Mouse (Mus musculus): ENCODE measurements around the gene Enah. TPM values are rescaled to one million over a fixed set of nuclear protein-coding genes. Genes with fewer than 3 reads are reported as not detected.

Enah gene
- total and polyA plus RNA-seq, 2 experiments = 0.06 to 0.74 TPM

DNA sequence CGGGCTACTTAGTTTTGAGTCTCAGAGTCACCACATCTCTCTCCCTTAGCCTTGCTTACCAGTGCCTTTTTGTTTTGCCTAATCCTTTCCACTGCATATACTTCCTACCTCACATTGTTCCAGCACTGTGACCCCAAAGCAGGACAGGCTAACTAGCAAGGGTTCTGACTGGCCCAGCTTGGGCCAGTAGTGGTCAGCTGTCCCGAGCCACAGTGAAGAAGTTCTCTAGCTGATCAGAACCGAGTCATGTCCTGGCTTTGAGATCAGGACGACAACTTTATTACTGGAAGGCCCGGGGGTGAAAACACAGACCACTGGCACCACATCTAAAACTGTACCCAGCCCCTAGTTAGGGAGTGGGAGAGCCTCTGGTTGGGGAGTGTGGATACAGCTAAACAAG is 7.0 kb upstream of the Enah start:
- no peaks in the 10 kb centered on the region for H3K79me2 ChIP-seq (ENCODE audit: control insufficient read depth, insufficient read depth, low read length)
- TF ChIP-seq POLR2A (IDR thresholded peaks at IDR 0.05; ENCODE audit: extremely low read depth, insufficient read depth, low read length) (no peak), CTCF (IDR thresholded peaks at IDR 0.05; ENCODE audit: low read depth, low read length) (no peak)
- WGBS = 89% methylated on average over 5 of the region's 5 CpGs
- no peak overlapping the region for H3K9ac ChIP-seq (ENCODE audit: low read depth, low read length)
- no peaks in the 10 kb centered on the region for H3K27me3 ChIP-seq (ENCODE audit: control insufficient read depth, insufficient read depth, low read length)
- no peak for DNase-seq (ENCODE audit: extremely low read depth, low read depth, low spot score)
- no peak overlapping the region for H3K27ac ChIP-seq (replicated peaks; ENCODE audit: insufficient read depth, low read depth, low read length)
- H3K4me3 ChIP-seq (ENCODE audit: insufficient read depth, low read depth, low read length) = no peak overlapping the region
- H3K36me3 ChIP-seq (ENCODE audit: control insufficient read depth, insufficient read depth, low read length) = no peaks in the 10 kb centered on the region
- H3K4me1 ChIP-seq (ENCODE audit: control insufficient read depth, insufficient read depth, low read length) = no peaks in the 10 kb centered on the region

DNA sequence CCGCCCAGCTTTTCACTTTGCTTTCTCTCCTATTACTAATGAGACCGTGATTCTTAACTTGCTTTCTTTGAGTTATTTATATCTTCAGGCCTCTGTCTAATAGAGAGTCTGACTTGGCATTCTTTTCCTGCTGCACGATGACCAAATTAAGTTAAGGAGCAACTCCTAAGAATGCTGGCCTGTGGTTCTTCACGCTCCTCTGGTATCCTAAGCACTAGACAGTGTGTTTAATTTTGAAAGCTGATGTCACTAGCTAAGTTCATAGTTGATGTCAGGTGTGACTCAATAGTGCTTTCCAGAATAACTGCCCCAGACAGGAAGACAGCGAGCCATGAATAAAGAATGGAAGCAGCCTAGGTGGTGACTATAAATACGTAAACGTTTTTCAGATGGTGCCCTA is 6.3 kb upstream of the Enah start:
- H3K27ac ChIP-seq (replicated peaks; ENCODE audit: insufficient read depth, low read depth, low read length) = no peak overlapping the region
- no peak for DNase-seq (ENCODE audit: extremely low read depth, low read depth, low spot score)
- H3K36me3 ChIP-seq (ENCODE audit: control insufficient read depth, insufficient read depth, low read length) = no peaks in the 10 kb centered on the region
- no peak overlapping the region for H3K9ac ChIP-seq (ENCODE audit: low read depth, low read length)
- H3K4me1 ChIP-seq (ENCODE audit: control insufficient read depth, insufficient read depth, low read length) = no peaks in the 10 kb centered on the region
- no peak overlapping the region for H3K4me3 ChIP-seq (ENCODE audit: insufficient read depth, low read depth, low read length)
- H3K27me3 ChIP-seq (ENCODE audit: control insufficient read depth, insufficient read depth, low read length) = no peaks in the 10 kb centered on the region
- H3K79me2 ChIP-seq (ENCODE audit: control insufficient read depth, insufficient read depth, low read length) = no peaks in the 10 kb centered on the region
- no peak for TF ChIP-seq POLR2A (IDR thresholded peaks at IDR 0.05; ENCODE audit: extremely low read depth, insufficient read depth, low read length)
- TF ChIP-seq CTCF (IDR thresholded peaks at IDR 0.05; ENCODE audit: low read depth, low read length) = no peak
- 83% methylated on average over 7 of the region's 7 CpGs for WGBS

DNA sequence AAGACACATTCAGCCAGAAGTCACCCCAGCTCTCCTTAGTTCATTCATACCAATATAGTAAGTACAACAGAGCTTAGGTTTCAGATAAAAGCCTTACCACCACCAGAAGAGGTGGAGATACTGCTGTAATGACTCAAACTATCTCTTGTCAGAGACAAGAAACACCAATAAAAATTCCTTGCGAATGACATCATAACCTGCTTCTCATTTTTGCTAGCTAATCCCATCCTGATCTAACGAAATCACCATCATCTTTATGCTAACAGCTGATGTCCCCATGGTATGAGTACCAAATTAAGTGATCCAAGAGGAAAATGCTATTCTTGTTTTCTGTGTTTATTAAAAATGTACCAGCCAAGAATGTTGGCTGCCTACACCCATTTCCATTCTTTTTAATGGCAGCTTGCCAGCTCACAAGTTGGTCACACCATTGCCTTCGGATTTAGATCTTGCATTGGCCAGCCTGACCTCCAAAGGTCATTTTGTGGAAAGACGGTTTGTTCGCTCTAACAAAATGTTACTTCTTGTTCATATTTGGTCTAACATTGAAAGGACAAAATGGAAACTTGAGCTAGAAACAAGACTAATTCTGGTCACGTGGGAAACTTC is 2.0 kb upstream of the Enah start:
- Histone ChIP-seq H3K4me1 (ENCODE audit: control insufficient read depth, insufficient read depth, low read length) (no peaks in the 10 kb centered on the region; the same call in 1 of the 2 replicates), H3K9ac (ENCODE audit: low read depth, low read length) (no peak overlapping the region), H3K27ac (replicated peaks; ENCODE audit: insufficient read depth, low read depth, low read length) (no peak overlapping the region), H3K79me2 (ENCODE audit: control insufficient read depth, insufficient read depth, low read length) (no peaks in the 10 kb centered on the region), H3K4me3 (ENCODE audit: insufficient read depth, low read depth, low read length) (no peak overlapping the region), H3K27me3 (ENCODE audit: control insufficient read depth, insufficient read depth, low read length) (peaks cover 18% of the 10 kb centered on the region), H3K36me3 (ENCODE audit: control insufficient read depth, insufficient read depth, low read length) (no peaks in the 10 kb centered on the region)
- no peak for TF ChIP-seq CTCF (IDR thresholded peaks at IDR 0.05; ENCODE audit: low read depth, low read length)
- no peak for TF ChIP-seq POLR2A (IDR thresholded peaks at IDR 0.05; ENCODE audit: extremely low read depth, insufficient read depth, low read length)
- DNase-seq (ENCODE audit: extremely low read depth, low read depth, low spot score) = no peak
- WGBS = 79% methylated on average over 6 of the region's 6 CpGs

DNA sequence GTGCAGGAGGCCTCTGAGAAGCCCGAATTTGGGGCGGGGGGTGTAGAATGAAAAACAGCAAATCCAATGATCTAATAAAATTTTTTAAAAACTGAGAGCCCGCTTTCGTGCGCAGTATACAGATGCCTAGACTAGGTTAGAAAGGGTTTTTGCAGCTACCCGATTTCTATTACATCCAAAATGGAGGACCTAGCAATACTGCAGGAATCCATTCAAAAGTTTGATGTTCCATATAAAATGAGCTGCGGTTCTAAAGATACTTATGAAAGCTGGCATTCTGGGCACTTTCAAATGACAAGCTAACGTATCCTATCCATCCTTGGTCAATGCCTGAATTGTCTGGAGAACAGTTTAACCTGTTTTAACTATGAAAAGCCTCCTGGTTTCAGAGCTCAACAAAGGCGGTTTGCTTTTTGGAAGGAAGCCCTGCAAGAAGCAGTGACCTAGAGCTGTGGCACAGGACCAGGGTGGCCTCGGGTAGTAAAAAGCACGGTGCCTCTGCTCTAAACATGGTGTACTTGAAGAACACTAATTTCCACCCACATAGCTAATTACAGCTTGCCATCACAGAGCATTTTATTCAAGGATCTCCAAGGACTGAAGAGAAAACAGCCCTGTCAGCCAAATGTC is 1.2 kb upstream of the Enah start:
- Histone ChIP-seq H3K4me3 (ENCODE audit: insufficient read depth, low read depth, low read length) (no peak overlapping the region), H3K79me2 (ENCODE audit: control insufficient read depth, insufficient read depth, low read length) (no peaks in the 10 kb centered on the region), H3K27me3 (ENCODE audit: control insufficient read depth, insufficient read depth, low read length) (peaks cover 18% of the 10 kb centered on the region), H3K27ac (replicated peaks; ENCODE audit: insufficient read depth, low read depth, low read length) (no peak overlapping the region), H3K4me1 (ENCODE audit: control insufficient read depth, insufficient read depth, low read length) (no peaks in the 10 kb centered on the region; the same call in 1 of the 2 replicates), H3K9ac (ENCODE audit: low read depth, low read length) (no peak overlapping the region), H3K36me3 (ENCODE audit: control insufficient read depth, insufficient read depth, low read length) (no peaks in the 10 kb centered on the region)
- TF ChIP-seq POLR2A (IDR thresholded peaks at IDR 0.05; ENCODE audit: extremely low read depth, insufficient read depth, low read length) (no peak), CTCF (IDR thresholded peaks at IDR 0.05; ENCODE audit: low read depth, low read length) (no peak)
- no peak for DNase-seq (ENCODE audit: extremely low read depth, low read depth, low spot score)
- 48% methylated on average over 11 of the region's 11 CpGs for WGBS

DNA sequence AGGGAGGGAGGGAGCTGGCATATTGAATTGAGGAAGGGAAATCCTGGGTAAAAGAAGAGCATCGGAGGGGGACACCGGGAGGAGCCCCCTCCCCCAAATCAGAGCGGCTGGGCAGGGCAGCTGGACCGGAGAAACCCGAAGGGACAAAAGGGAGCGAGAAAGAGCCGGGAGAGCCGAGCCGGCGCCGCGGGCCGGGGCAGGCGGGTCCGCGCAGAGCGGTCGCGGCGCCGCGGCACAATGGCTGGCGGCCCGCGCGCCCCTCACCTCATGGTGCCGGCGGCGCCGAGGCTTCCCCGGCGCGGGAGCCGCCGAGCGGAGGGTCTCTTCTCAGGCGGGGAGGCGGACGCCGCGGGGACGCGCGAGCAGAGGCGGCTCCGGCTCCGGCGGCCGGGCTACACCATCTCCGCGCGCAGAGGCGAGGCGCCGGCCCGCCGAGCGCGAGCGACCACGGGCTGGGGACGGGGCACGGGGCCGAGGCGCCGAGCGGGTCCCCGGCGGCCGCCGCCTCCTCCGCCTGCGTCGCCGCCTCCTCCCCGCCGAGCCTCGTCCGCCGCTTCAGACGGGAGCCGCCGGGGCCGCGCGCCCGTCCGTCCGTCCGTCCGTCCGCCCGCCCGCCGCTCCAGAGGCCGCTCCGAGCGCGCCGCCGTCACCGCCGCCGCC is 394 bp downstream of the Enah start:
- H3K27ac ChIP-seq (replicated peaks; ENCODE audit: insufficient read depth, low read depth, low read length) = no peak overlapping the region
- peak overlapping the region; percentile 51 for H3K4me3 ChIP-seq (ENCODE audit: insufficient read depth, low read depth, low read length)
- TF ChIP-seq CTCF (IDR thresholded peaks at IDR 0.05; ENCODE audit: low read depth, low read length) (no peak), POLR2A (IDR thresholded peaks at IDR 0.05; ENCODE audit: extremely low read depth, insufficient read depth, low read length) (no peak)
- H3K27me3 ChIP-seq (ENCODE audit: control insufficient read depth, insufficient read depth, low read length) = peaks cover 18% of the 10 kb centered on the region
- no peak for DNase-seq (ENCODE audit: extremely low read depth, low read depth, low spot score)
- WGBS = 5% methylated on average over 82 of the region's 104 CpGs
- H3K9ac ChIP-seq (ENCODE audit: low read depth, low read length) = peak overlapping the region; percentile 76
- H3K4me1 ChIP-seq (ENCODE audit: control insufficient read depth, insufficient read depth, low read length) = no peaks in the 10 kb centered on the region; the same call in 1 of the 2 replicates
- no peaks in the 10 kb centered on the region for H3K36me3 ChIP-seq (ENCODE audit: control insufficient read depth, insufficient read depth, low read length)
- no peaks in the 10 kb centered on the region for H3K79me2 ChIP-seq (ENCODE audit: control insufficient read depth, insufficient read depth, low read length)
